Mouse (Mus musculus) kidney, adult 2 months (tissue): Measurements from ENCODE around the gene Il9.

ENCODE experiments used
- CTCF ChIP-seq: fragments of 200-500 bp; conservative IDR thresholded peaks from 2 replicates; pipeline ENCODE4 v1.5.1; 2011; ENCODE audit warnings: low read depth, mild to moderate bottlenecking, control low read depth, low read length, moderate library complexity, mixed read lengths; ENCODE audit not compliant: insufficient read depth, insufficient read length
- POLR2A ChIP-seq: fragments of 200-500 bp; IDR thresholded peaks from one replicate; pipeline ENCODE4 v1.6.1; 2011; ENCODE audit warnings: low read depth, low read length, control low read depth

DNA sequence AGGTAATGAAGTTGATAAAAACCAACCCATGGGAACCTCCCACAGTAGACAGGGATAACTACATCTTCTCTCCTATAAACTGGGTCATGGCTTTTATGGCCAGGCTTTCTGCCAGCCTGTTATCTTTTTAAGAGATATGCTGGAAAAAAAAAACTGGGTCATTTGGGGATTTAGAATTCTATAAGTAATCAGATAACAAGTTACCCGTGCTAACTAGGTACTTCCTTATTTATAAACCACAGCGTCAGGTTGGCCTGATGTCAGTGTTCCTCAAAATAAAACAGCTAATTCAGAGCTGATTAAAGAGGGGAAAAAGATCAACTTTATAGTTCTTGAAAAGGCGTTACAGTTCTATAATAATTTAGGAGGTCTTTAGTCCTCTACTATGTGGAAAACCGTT is 47.0 kb upstream of the Il9 start:
- no peak for TF ChIP-seq POLR2A
- no peak for TF ChIP-seq CTCF
